Mouse (Mus musculus): ENCODE data around the gene Aldh16a1. TPM values are rescaled to one million over a fixed set of nuclear protein-coding genes. Genes with fewer than 3 reads are reported as not detected.

Aldh16a1 gene
- 10 to 100 TPM; 21.4 to 27.4 TPM for polyA plus RNA-seq (2017; shearing (Covaris generic))

DNA sequence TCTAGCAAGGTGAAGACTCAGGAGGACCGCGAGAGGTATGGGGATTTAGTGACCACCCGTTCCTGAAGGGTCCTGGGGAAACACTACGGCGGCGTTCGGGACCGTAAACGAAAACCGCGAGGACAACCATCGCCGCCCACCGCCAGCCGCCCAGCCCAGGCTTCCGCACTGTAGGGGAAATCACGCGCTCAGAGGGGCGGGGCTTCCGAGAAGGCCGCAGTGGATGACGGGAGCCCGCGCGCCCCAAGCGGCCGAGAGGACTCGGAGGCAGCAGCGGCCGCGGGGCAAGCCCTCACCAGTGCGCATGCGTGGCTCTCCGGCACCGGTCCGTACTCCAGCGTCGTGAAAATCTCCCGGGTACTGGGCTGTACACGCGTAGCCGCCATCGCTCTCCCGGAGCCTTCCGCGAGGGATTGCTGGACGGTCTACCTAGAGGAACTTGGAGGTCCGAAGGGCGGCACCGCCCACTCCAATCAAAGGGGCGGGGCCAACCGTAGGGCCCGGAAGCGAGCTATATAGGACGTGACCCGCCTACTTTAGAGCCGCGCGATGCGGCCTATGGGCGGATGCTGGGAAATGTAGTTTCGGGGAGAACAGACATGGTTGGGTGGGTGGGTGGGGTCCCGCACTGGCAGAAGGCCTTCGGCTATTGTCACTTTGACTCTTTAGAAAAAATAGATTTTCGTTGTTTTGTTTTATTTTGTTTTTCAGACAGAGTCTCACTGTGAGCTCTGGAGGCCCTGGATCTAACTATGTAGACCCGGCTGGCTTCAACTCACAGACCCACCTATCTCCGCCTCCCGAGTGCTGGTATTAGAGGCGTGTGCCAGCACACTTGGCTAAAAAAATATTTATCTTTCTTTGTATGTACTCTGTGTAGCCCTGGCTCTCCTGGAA, at the start of gene Aldh16a1, which contains the start of gene Pih1d1:
TSS of gene Aldh16a1 (minus strand) at position 489 of the 897 bp plus-strand sequence.
TSS of gene Pih1d1 (plus strand) at position 208 of the 897 bp plus-strand sequence.
- peak; percentile 96 for ATAC-seq

DNA sequence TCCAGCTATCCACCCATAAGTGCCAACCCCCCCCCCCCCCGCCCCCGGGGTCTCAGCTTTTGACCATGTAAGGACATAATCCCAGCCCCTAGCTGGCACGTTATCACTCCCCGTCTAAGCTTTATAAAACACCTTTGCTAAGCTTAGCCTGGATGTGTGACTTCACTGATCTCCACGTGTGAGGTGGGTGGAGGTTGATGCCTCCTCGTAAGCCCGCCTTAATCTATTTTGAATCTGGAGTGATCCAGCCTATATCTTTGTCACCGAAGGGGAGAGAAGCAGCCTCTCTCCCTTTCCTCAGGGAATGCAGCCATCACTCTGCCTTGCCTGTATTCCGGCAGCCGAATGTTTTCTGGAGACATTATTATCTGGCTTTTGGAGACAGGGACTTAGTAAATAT, 48.3 kb upstream of the Aldh16a1 start:
- no peak for ATAC-seq

DNA sequence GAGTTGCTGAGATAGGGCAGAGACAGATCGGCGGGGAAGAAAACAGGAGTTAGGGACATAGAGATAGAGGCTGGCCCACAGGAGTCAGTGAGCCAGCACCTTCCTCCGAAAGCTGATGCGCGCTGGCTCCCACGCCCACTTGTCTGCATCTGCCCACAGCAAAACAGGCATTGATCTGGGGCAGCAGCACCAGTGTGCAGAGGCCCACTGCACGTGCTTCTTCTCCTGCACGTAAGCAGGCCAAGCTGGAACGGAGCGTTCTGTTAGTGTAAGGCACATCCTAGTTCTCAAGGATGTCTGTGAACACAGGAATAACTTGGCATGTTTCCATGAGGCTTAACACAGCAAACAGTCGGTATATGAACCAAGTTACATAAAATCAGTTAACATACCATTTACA, 44.6 kb upstream of the Aldh16a1 start:
- no peak for ATAC-seq

DNA sequence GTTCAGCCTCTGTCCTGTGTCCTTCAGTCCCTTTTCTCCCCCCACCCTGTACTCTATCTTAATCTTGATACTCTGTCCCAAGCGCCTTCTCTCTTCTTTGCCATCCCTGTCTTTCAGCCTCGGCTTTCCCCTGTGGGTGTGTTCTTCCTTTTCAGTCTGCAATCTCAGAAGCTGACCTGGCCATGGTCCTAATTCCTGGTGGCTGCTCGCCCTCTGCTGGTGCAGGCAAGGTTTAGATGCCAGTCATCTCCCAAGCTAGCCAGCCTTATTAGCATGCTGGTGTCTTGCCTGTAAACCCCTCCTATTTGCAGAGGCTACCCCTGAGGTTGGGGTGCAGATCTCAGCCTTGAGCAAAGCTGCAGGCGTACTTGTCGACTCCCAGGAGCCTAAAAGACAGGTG, 44.1 kb upstream of the Aldh16a1 start:
- ATAC-seq = no peak

DNA sequence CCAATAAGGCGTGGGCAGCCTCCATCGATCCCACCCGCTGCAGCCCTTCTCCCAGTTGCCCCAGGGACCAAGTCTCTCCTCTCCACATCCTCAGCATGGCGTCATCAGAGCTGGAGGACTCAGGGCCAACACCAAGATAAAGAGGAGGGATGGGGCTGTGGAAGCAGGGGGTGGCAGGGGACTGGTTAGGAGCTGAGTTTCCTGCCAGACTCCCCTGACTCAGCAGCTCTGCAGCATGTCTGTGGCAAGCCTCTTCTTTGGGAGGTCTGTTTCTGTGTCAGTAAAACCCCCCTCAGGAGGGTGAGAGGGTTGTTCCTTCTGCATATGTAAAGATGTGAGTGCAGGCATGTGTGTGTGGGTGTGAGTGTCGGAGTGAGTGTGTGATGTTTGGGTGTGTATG, 42.6 kb upstream of the Aldh16a1 start:
- no peak for ATAC-seq

DNA sequence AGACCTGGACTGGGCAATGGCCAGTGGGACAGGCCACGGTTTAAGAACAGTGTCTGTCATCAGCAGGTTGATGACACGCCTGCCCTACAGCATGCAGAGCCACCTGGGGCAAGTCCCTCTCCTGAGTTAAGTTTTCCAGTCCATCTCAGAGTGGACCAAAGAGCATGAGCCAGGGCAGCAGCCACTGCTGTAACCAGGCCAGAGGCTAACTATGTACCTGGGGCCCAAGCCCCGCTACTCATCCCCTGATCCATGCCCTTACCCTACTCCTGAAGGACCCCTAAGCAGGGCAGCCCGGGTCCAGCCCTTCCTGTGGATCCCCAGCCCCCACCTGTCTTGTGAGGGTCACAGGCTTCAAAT, 41.8 kb upstream of the Aldh16a1 start:
- ATAC-seq = no peak

DNA sequence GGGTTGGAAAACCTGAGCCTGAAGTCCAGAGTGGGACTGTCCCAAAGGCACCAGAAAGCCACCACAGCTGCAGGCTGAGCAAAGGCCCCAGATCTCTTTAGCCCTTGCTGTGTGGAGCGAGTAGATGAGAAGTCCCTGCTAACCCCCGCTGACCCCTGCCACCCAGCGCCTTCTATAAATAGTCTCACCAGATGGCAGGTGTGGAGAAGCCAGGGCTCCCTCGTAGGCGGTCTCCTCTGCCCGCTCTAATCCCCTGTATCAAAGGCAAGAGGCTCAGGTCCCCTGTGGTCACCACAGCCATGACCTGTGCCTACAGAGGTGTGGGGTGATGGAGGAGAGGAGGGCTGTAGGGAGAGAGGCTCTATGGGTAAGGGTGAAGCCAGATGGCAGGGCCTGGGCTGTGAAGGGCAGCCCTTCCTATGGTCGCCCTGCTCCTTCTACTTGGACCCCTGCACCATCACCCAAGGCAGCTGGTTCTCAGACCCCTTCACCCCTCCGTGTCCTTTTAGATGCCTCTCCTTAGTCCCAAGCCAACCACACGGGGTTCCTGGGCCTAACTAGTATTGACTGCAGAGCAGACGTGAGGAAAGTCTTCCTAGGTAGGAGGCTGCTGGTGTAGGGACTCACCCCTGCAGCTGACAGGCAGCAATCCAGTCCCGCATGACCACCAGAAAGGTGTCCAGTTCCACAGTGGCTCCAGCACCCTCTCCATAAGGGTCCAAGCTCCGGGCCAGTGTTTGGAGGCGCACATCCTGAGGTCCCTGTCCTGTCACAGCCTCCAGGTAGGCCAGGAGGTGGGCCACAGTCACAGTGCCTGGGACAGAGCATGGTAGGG, 41.2 kb upstream of the Aldh16a1 start:
- ATAC-seq = no peak

DNA sequence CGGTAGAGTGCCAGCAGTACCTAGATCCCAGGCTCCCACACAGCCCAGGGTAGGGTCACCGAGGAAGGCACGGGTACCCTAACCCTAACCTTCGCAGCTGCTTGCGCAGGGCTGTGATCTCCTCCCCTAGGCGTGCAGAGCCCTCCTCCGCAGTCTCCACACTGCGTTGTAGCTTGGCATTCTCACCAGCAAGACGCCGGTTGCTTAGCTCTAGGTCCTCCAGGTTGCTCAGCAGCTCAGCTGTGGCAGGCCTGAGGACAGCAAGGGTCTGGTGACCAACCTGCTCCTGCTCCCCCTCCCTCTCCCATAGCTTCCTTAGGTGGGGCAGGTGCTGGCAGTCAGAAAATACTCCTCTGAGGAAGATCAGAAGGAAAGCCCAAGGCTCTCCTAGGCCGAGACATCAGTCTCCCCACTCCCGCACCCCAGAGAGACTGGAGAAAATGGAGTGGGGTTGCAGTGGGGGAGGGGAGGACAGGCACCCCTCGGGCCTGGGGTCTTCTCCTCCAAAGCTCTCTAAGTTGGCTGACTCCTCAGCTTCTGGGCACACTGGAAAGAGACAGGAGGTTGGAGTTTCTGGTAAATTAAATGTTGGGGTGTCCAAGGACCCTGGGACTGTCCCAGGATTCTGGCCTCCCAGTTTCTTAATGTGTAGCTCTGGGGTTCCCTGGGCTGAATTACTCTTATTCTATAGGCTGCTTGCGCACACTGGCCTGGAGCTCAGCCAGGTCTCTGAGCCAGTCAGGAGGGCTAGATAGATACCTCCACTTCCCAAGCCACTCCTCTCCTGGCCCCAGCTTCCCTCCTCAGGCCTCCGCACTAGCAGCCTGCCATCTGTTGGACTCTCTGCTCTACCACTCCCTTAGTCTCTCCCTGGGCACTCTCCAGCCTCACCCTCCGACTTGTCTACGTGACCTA, 39.7 kb upstream of the Aldh16a1 start:
- ATAC-seq = no peak

DNA sequence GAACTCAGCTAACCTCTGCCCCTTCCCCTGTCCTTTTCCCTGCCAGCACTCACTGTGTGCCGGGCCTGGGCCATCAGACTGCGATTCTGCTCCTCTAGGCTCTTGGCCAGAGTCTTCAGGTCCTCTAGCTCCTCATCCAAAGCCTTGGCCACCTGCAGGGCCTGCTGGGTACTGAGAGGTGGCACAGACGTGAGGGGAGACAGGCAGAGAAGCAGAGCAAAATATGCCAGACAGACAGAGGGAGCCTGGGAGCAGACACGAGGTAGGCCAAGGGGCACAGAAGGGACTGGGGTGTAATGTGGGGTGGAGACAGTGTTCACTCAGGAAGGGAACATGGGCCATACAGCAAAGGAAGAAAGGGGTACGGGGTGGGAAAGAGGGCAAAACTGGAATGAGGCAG, 39.0 kb upstream of the Aldh16a1 start:
- no peak for ATAC-seq

DNA sequence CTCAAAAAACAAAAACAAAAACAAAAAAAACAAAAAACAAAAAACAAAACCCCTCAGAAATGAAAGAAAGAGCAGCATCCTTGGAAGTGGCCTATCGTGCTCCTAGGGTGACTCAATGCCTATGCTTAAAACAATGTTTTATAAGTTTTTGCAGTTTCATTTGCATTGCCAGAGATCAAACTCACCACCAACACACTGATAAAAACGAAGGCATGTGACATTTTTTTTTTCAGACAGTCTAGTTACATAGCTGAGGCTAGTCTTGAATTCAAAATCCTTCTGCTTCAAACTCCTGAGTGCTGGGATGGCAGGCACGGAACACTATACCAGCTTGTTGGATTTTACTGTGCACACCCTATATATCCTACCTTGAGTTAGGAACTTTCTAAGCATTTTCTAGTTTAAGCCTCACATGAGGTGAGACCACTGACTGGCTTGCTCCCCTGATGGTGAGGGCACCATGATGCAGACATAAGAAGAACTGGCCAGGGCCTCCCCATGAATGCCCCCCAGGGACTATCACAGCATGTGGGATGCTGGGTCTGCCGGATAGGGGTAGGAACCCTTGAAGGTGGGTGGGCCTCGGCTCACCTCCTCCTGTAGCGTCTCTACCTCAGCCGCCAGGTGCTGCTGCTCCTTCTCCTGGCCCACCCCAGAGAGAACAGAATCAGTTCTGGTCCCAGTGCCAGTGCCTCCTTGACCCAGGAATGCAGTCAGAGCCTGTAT, 38.4 kb upstream of the Aldh16a1 start:
- ATAC-seq = no peak

DNA sequence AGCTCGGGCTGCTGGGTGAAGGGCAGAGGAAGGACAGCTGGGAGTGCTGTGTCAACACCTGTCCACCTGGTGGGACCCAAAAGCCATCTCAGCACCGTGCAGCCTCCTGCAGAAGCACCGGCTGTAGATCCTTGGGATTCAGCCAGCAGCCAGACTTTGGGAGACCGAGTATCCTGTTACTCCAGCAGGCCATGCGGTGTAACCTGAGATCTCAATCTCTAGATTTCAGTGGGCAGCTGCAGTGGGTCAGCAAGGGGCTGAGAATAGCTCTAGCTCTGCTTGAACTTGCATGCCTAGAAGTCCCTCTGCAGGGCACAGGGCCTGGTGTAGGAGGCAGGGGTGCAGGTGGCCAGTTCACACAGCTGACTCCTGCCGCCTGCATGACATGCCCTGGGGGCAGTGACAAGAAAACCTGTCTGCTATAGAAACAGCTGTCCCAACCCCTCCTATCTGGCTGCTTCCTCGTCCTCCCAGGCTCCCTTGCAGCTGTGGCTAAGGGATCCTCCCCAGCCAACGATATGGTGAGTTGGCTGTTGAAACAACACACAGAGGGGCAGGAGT, 37.5 kb upstream of the Aldh16a1 start:
- no peak for ATAC-seq

DNA sequence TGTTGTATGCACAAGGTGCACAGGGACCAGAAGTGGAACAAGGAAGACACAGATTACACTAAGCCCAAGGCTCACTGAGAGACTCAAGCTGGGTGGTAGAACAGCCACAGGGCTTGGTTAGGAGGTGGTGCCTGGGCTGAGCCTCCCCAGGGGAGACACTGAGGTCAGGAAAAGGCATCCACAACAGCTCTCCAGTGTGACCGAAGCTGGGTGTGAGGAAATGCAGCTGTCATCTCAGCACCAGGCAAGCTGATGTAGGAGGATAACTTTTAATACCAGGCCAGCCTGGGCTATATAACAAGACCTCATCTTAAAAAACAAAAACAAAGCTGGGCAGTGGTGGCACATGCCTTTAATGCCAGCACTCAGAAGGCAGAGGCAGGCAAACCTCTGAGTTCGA, 36.8 kb upstream of the Aldh16a1 start:
- no peak for ATAC-seq

DNA sequence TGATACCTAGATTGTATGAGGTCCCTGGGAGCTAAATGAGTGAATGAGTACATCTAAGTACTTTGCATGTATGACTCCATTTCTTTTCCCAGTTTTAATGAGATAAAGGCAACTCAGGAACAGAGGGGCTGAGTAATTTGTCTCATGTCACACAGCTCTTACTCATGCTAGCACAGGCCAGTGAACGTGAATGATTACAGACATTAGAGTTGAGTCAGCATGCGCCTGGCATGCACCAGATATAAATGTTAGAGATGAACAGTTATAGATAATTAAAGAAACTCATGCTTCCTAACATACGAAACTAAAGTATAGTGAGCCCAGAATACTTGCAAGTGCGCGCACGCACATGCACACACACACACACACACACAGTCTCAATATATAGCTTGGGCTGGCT, 35.8 kb upstream of the Aldh16a1 start:
- no peak for ATAC-seq

DNA sequence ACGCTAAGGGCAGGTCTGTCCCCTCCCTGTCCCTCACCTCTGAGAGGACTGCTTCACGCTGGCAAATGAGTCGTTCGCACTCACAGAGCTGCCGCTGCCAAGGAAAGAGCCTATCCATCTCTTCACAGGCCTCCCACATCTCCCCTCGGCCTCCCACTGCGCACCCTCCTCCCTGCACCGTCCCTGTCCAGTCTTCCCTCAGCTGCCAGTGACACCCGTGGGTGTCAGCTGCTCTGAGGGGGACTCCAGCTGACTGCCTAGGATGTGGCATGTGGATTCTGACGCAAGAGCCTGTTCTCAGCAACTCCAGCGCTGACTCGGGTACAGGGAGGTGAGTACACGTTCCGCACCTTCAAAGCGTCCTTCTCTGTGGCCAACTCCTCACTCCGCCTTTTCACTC, 35.2 kb upstream of the Aldh16a1 start:
- ATAC-seq = no peak

DNA sequence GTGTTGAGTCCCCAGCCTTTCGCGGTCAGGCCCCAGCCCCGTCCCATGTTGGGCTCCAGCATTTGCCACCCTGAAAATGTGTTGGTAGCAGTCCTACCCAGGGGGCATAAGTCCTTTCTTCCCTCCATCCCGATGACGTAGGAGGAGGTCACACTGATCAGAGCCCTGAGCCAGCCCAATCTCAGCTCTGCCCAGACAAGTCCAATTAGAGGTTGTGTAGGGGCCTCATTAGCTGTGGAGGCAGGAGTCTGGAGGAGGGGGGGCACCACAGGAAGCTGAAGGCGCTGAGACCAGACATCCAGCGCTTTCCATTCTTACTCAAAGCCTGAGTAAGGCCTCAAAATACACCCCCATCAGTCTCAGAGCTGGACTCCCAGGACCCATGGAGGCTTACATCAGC, 31.5 kb upstream of the Aldh16a1 start:
- no peak for ATAC-seq

DNA sequence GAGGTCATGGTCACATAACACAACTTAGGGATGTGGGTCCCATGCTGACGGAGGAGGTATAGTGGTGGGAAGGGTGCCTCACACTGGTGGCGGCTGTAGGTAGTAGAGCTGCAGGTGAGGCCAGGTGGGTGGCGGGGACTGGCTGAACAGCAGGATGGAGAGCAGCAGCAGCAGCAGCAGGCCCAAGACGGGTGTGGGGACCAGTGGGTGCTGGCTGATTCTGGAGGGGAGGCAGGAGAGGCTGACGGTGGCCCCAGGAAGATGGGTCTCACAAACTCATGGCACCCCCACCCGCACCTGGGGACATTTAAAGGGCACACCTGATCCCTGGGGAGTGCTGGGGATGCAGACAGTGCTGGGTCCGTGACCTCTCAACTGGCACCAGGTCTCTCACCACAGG, 29.3 kb upstream of the Aldh16a1 start:
- no peak for ATAC-seq

DNA sequence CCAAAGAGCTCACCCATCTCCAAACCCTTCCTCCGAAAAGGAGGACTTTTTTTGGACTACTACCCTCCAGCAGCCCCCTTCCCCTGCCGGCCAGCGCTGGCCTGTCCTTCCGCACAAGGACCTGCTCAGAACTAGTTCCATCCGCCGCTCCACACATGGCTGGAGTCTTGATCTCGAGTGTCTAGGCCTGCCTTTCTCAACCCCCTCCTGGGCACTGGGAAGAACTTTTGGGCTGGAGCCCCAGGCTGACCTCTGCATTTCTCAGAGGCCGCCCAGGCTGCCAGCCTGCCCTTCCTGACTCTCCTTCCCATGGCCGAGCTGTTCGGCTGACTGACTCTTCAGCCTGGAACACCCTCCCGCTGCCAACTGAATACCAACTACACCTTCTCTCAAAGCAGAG, 28.2 kb upstream of the Aldh16a1 start:
- ATAC-seq = no peak

DNA sequence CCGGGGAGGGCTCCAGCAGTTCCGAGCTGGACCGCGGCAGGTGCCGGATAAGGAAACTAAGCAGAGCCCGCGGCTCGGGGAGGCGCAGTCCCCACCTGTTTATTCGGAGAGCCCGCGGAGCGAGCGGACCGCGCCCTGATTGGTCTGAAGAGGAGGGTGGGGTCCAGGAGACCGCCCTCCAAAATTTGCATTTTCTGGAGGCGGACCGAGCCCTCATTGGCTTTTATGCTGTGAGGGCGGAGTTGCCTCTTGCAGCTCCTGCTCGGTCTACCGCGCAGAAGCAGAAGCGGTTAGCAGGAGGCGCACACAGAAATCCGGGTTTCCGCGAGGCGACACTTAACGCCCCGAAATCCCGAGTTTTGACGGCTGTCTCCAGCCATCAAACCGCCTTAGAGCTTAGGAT, 27.8 kb upstream of the Aldh16a1 start:
- ATAC-seq = peak; percentile 87

DNA sequence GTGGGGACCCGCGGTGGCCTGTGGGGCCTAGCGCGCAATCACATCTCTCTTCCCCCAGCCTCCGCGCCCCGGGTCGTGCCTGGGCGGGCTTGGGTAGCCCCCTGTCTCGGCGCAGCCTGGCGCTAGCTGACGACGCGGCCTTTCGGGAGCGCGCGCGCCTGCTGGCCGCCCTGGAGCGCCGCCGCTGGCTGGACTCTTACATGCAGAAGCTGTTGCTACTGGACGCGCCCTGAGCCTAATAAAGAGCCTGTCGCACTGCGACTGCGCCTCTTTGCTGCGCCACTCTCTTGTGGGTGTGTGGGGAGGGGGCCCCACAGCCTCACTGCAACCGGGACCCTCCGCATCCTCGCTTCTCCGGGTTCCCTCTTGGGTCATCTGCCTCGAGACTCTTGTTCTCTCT, 27.2 kb upstream of the Aldh16a1 start:
- no peak for ATAC-seq

DNA sequence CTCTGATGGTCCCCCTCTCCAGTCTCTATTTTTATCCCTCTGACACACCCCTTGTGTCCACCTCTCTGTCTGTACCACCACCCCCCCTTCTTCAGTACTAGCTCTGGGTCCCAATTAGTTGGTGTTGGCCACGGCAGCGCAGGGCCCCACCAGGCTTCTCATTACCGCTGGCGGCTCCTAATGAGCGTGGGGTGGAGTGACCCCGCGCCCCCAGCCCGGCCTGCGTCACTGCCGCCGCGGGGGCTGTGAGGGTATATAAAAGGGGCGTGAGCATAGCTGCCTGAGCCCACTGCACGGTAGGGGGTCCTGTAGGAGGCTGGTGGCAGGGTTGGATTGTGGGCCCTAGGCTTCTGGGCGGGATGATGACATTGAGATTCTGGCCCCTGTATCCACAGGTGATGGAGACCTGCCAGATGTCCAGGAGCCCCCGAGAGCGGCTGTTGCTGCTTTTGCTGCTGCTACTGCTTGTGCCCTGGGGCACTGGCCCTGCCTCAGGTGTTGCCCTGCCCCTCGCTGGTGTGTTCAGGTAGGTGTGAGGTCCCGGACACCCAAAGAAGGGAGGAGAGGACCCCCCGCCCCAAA, 26.6 kb upstream of the Aldh16a1 start, which contains the start of gene Pth2:
TSS of gene Pth2 (plus strand) at position 100 of the 582 bp plus-strand sequence.
- ATAC-seq = no peak

DNA sequence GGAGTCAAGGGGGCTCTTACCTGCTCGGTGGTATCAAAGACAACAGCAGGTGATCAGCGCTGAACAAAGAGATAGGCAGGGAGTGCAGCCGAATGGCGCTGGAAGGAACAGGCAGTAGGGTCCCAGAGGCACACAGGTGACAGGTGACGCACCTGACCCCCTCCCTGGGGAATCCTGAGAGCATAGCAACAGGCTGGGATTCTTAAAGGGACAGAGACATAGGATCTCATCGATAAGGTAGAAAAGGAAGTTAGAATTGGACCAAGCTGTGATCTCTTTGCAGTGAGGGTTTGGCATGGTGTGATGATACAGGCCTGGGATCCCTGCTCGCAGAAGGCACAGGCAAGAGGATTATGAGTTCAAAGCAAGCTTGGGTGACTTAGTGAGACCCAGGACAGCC, 25.1 kb upstream of the Aldh16a1 start, which contains the start of gene Gfy:
TSS of gene Gfy (minus strand) at position 101 of the 400 bp plus-strand sequence.
- ATAC-seq = no peak

Measured in activated CD4-positive, CD25-positive, alpha-beta regulatory T cell, adult 4 months (primary cell).